Mouse (Mus musculus) megakaryocyte progenitor cell, adult 5-6 weeks (primary cell): ENCODE measurements around the gene Nip7. TPM values are rescaled to one million over a fixed set of nuclear protein-coding genes. Genes with fewer than 3 reads are reported as not detected.
A peak's percentile ranks its signal among the peaks of the same experiment; 100 is the strongest.
"Not testable (repeated sequence)": the region's sequence is repeated elsewhere in the genome, so short reads cannot be mapped to it uniquely, and the experiment has no call there.

Experiments
- ATAC-seq: replicated peaks from 2 replicates; pipeline ENCODE4 v1.8.0; 2016; ENCODE audit warnings: mild to moderate bottlenecking, moderate TSS enrichment, inconsistent platforms; ENCODE audit not compliant: poor library complexity
- total RNA-seq, 2 experiments: library from RNA; stranded (forward) in 1 of 2; stranded (reverse) in 1 of 2; fragments of 157-497, 149-512 nt in 1 of 2; fragments of 200-1000 nt in 1 of 2; gene quantifications; 2 replicates each; pipeline versions ENCODE4 v1.2.3 to v1.2.4; 2015 to 2017

Gene Nip7
- total RNA-seq (2015), result 53.2 and 67.0 TPM in 2 replicates
- total RNA-seq (2017), result 39.3 and 42.1 TPM in 2 replicates

DNA sequence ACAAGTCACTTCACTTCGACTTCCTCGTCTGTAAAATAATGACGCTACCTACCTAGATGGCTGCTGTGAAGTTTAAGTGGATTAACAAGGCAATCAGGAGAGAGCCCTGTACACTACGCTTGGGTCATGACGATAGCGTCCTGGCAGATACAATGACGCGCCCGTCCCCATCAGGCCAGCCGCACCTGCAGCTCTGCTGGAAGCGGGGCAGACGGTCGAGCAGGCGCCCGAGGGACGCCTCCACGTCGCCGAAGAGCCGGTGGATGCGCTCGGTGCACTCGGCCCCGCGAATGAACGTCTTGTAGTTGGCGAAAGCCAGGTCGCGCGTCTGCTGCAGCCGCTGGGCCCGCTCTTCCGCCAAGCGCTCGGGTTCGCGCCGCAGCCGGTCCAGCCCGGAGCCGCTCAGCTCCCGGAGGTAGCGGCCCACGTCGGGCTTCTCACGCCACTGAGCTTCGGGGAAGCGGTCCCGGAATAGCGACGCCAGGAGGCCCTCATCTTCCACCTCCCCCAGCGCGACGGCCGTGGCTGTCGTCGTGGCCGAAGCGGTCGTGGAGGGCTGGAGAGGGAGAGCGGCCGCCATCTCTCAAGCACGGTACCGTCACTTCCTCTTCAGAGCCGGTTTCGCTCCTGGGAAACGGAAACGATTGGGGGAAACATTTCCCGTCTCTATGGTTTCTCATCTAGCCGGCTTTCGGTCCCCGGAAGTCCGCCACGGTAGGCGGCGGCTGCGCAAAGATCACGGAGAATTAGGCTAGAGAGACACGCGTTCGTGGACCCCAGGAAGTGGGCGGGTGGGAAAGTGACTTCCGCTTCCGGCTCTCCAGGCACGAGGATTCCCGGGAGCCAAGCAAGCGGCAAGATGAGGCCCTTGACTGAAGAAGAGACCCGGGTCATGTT, at the start of gene Nip7, which contains the start of gene Cog8:
Nip7 (plus strand) TSS at position 802 of the 897 bp plus-strand sequence.
Cog8 (minus strand) TSS at position 614 of the 897 bp plus-strand sequence.
- peak; percentile 96 for ATAC-seq

DNA sequence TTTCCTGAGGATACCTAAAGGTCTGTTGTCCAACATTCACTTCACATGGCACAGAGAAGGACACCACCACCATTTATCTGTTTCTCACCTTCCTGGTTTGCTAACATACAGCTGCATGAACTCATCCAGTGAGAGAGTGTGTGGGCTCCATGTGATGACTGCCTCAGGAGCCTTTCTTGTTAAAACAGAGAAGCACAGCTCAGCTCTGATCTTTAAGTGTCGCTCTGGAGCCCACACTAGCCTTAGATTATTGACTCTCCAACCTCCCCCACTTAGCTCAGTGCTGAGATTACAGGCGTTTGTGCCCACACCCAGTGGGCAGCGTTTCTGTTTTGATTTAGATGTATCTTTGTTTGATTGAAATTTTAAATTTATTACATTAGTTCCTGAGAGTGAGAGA, 48.9 kb upstream of the Nip7 start:
- ATAC-seq, result no peak

- ATAC-seq, result no peak
Observed at GRCm38 (mm10) chr8:107012666-107013065, 44.0 kb upstream of the Nip7 start.

DNA sequence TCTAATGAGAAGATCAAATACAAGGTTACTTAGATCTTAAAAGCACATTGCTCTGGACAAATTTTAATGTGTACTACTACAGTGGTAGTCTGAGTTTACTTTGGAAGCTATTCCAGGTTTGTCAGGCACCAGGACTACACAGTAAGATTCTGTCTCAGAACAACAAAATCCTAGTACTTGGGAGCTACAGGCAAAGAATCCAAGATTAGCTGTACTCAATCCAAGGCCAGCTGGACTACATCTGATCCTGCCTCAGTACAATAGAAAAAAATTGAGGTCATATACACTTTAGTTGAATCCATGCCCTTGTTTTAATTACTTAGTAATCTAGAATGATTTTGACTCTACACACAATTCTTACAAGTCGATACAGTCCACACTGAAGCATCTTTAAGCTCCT, 41.8 kb upstream of the Nip7 start:
- no peak for ATAC-seq

GRCm38 (mm10) chr8:107023479-107023878, 33.2 kb upstream of the Nip7 start:
- no peak for ATAC-seq

GRCm38 (mm10) chr8:107029310-107029709, 27.4 kb upstream of the Nip7 start:
- ATAC-seq, result no peak

GRCm38 (mm10) chr8:107030058-107030457, 26.6 kb upstream of the Nip7 start:
- ATAC-seq, result peak; percentile 52

DNA sequence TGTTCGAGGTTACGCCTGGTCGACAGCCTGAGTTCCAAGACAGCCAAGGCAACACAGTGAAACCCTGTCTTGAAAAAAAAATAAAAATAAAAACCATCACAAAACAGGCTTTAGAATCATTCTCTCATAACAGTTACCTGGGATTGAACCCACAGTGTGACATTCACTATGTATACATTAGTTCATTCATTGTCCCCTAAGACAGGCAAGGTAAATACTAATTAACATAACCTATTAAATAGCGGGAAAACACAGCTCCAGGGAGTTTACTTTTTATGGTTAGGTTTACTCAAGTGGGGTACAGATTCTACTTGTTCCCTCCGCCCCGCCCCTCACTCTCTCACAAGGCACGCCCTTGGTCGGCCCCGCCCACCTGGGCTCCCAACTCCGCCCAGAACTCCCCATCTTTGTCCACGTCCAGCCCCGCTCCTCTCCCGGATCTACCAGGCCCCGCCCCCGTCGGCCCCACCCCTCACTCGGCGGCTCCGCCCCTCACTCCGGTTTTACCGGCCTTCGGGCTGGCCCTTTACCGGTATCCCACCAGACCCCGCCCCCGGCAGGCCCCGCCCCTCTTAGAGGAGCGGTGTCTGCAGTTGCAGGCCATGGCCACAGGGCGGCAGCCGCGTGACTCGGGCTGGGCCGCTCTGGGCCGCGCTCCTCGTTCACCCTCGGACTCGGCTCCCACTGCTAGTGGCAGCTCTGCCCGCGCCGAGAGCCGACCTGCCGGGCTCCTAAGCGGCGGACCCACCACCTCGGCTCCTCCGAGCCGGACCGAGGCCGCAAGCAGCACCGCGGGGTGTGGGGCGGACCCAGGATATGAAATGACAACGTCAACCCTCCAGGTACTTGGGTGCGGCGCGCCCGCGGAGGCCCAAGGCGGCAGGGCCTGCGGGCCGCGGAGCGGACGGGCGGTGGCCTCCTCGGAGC, 25.8 kb upstream of the Nip7 start, which contains the start of gene Vps4a:
Vps4a (plus strand) TSS at position 573 of the 927 bp plus-strand sequence.
- peak; percentile 90 for ATAC-seq

GRCm38 (mm10) chr8:107031577-107032090, 25.0 kb upstream of the Nip7 start:
- 0 out of 2 replicates have a peak, but pooled peaks have one; percentile 1 for ATAC-seq

- not testable (repeated sequence) for ATAC-seq
Observed at GRCm38 (mm10) chr8:107033609-107034008, 23.1 kb upstream of the Nip7 start.

DNA sequence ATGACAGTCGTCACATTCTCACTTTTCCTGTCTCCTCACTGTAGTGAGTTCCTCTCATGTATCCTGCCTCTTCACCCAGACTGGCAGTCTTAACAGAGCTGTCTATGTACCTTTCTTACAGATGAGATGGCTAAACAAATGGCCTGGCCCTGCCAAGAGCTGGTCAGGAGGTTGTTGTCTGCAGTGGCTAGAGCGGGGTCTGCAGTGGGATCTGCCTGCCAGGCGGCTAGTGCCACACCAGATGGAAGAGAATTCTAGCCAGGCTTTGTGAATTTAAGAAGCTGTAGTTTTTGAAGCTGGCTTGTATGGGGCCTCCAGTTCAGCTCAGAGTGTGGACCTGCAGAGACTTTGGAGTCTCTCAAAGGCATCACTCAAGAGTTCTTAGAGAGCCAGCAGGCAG, 21.0 kb upstream of the Nip7 start:
- ATAC-seq, result no peak

DNA sequence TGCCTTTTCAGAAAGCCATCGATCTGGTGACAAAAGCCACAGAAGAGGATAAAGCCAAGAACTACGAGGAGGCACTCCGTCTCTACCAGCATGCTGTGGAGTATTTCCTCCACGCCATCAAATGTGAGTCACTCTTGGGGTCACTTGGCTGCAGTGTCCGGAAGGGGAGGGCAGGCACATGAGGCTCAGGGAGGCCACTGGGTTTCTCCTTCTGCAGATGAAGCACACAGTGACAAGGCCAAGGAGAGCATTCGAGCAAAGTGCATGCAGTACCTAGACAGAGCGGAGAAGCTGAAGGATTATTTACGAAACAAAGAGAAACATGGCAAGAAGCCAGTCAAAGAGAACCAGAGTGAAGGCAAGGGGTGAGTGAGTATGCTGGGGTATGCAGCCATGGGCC, 20.1 kb upstream of the Nip7 start:
- no peak for ATAC-seq

DNA sequence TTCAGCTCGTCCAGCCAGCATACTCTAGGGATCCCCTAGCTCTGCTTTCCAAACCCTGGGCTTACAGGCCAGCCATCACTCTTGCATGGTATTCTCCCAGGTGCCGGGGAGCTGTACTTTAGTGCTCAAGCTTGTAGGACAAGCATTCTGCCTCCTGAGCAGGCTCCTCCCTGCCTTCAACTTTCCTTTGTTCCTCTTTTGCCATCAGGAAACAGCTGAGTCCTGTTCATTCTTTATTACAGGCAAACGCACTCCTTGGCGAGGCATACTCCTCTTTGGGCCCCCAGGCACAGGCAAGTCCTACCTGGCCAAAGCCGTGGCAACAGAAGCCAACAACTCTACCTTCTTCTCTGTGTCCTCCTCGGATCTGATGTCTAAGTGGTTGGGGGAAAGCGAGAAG, 16.0 kb upstream of the Nip7 start:
- peak; percentile 64 for ATAC-seq

- no peak for ATAC-seq
Observed at GRCm38 (mm10) chr8:107045478-107045877, 11.2 kb upstream of the Nip7 start.

DNA sequence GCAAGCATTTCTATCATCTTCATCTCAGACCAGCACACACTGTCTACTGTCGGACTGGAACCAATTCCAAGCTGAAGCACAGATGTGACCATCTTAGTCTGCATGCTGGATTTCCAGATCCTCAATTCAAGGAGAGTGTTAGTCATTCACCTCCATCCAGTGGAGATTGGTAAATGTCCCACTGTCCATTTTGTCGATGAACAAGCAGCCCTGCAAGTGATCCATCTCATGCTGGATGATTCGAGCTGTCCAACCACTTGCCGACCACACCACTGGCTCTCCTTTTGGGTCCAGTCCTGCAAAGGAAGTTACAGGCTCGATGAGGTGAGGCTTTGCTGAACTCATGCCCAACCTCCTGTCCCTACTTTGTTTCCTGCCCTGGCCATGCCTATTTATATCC, 9.7 kb upstream of the Nip7 start:
- ATAC-seq, result no peak

DNA sequence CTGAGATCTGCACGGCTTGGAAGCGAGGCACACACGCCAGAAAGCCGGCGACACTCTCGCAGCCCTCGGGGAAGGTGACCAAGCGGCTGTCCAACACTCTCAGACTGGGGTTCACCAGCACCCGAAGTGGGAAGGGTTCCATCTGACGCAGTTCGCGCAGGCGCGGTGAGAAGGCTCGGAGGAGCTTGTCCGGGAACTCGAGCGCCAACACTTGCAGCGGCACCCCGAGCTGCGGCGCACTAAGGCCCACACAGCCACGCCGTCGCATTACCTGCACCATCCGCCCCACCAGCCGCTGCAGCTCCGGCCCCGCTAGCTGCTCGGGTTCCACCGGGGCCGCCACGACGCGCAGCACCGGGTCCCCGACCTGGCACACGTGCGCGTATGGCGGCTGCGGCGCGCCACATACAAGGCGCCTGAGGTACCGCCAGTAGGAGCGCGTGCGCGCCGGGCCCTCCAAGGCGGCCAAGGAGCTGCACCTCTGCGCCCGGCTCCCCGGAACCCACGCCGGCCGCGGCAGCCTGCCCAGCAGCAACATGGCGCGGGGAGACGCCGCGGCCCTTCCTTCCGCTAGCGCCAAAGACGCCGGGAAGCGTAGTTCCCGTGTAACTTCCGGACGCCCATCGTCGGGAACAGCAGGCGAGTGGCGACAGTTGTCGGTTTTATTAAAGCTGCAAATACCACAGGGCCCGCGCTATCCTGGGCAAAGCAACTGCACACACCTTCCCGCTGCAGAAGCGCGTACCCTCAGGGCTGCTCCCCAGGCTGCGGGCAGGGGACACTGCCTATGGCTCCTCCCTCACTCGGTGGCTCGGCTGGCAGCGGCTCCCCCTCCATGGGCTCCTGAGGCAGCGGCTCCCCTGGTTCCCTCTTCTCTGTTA, 8.4 kb upstream of the Nip7 start, which contains the start of gene Pdf:
Pdf (minus strand) TSS at position 554 of the 881 bp plus-strand sequence.
- ATAC-seq, result peak; percentile 76

GRCm38 (mm10) chr8:107049480-107049879, 7.2 kb upstream of the Nip7 start:
- no peak for ATAC-seq

DNA sequence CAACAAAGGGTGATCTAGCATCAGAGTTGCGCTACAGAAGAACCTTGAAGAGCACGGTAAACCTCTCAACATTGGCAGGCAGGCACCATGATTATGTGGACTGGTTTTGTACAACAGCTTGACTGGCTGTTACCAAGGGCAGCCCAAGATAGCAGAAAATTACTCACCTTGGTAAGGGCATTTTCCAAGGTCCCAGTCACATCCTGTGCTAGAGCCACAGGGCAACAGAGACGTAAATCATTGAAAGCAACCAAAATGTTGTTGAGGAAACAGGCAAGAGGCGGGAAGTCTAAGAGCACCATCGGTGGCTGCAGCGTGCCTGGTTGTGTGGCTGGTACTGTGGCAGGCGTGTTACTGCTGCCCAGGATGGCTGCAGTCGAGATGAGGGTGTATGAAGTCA, 4.6 kb upstream of the Nip7 start:
- ATAC-seq, result no peak

DNA sequence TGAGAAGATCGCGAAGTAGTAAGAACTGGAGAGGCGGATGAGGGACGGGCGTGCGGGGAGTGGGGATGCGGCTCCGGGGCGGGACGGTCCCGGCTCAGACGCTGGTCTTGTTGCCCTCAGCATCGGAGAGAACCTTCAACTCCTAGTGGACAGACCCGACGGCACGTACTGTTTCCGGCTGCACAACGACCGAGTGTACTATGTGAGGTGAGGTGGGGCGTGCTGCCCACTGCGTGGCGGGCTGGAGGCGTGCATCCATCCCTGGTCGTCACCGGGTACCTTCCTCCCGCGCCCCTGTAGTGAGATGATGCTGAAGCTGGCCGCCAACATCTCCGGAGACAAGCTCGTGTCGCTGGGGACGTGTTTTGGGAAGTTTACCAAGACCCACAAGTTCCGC, 294 bp downstream of the Nip7 start:
- peak; percentile 59 for ATAC-seq

GRCm38 (mm10) chr8:107062613-107063012, 5.9 kb downstream of the Nip7 start:
- no peak for ATAC-seq
